Mouse (Mus musculus): Measurements from ENCODE around the gene Sap18b.

GRCm38 (mm10) chr8:95800353-95800752 lies 24.8 kb upstream of the Sap18b start:
- TF ChIP-seq POLR2A (IDR thresholded peaks at IDR 0.05; ENCODE audit: insufficient read depth, low read depth, low read length) (no peak), CTCF (IDR thresholded peaks at IDR 0.05) (no peak)

Measured in heart, adult 2 months (tissue).